Mouse (Mus musculus): ENCODE measurements around the gene Neurl2. TPM values are rescaled to one million over a fixed set of nuclear protein-coding genes. Genes with fewer than 3 reads are reported as not detected.
"Not testable (repeated sequence)": the region's sequence is repeated elsewhere in the genome, so short reads cannot be mapped to it uniquely, and the experiment has no call there.

Neurl2 gene
- polyA plus RNA-seq, 1 experiment from 2014 or later: 3.9 TPM

GRCm38 (mm10) chr2:164867566-164867965 lies 34.3 kb upstream of the Neurl2 start:
- no peak overlapping the region for H3K4me3 ChIP-seq
- DNase-seq (ENCODE audit: extremely low spot score, low spot score): no peak
- no peak overlapping the region for H3K27ac ChIP-seq
- peaks cover 8% of the 10 kb centered on the region; the same call in 1 of the 2 replicates for H3K9me3 ChIP-seq
- no peaks in the 10 kb centered on the region for H3K27me3 ChIP-seq (ENCODE audit: poor library complexity, severe bottlenecking)
- peaks cover 2% of the 10 kb centered on the region; the same call in 1 of the 2 replicates for H3K4me1 ChIP-seq
- H3K36me3 ChIP-seq (replicated peaks): no peaks in the 10 kb centered on the region
- 95% methylated on average over 7 of the region's 7 CpGs for WGBS

- Histone ChIP-seq H3K36me3 (replicated peaks) (no peaks in the 10 kb centered on the region), H3K4me3 (no peak overlapping the region), H3K9me3 (peaks cover 8% of the 10 kb centered on the region; the same call in 1 of the 2 replicates), H3K27ac (no peak overlapping the region), H3K27me3 (ENCODE audit: poor library complexity, severe bottlenecking) (no peaks in the 10 kb centered on the region), H3K4me1 (peaks cover 8% of the 10 kb centered on the region)
- no peak for DNase-seq (ENCODE audit: extremely low spot score, low spot score)
- WGBS: 75% methylated on average over 16 of the region's 16 CpGs
These were observed 33.7 kb upstream of the Neurl2 start for GRCm38 (mm10) chr2:164866741-164867551.

GRCm38 (mm10) chr2:164864593-164864992 lies 31.3 kb upstream of the Neurl2 start:
- H3K4me1 ChIP-seq: peaks cover 15% of the 10 kb centered on the region
- peaks cover 6% of the 10 kb centered on the region for H3K27me3 ChIP-seq (ENCODE audit: poor library complexity, severe bottlenecking)
- H3K9me3 ChIP-seq: peaks cover 8% of the 10 kb centered on the region; the same call in 1 of the 2 replicates
- 84% methylated on average over 4 of the region's 4 CpGs for WGBS
- DNase-seq (ENCODE audit: extremely low spot score, low spot score): no peak
- H3K4me3 ChIP-seq: no peak overlapping the region
- no peaks in the 10 kb centered on the region for H3K36me3 ChIP-seq (replicated peaks)
- no peak overlapping the region for H3K27ac ChIP-seq

GRCm38 (mm10) chr2:164863411-164863810 lies 30.2 kb upstream of the Neurl2 start:
- H3K27ac ChIP-seq; H3K4me3 ChIP-seq; H3K9me3 ChIP-seq; DNase-seq (ENCODE audit: extremely low spot score, low spot score); H3K36me3 ChIP-seq (replicated peaks): not testable (repeated sequence)
- Histone ChIP-seq H3K4me1 (peaks cover 25% of the 10 kb centered on the region), H3K27me3 (ENCODE audit: poor library complexity, severe bottlenecking) (peaks cover 17% of the 10 kb centered on the region)
- 94% methylated on average over 8 of the region's 9 CpGs for WGBS

GRCm38 (mm10) chr2:164862179-164862861 lies 29.1 kb upstream of the Neurl2 start:
- peaks cover 36% of the 10 kb centered on the region for H3K4me1 ChIP-seq
- H3K27ac ChIP-seq: 0 out of 2 replicates have a peak overlapping the region, but pooled peaks have one; percentile 4
- no peak overlapping the region for H3K4me3 ChIP-seq
- peaks cover 2% of the 10 kb centered on the region; the same call in 1 of the 2 replicates for H3K9me3 ChIP-seq
- H3K36me3 ChIP-seq (replicated peaks): no peaks in the 10 kb centered on the region
- H3K27me3 ChIP-seq (ENCODE audit: poor library complexity, severe bottlenecking): peaks cover 28% of the 10 kb centered on the region
- WGBS: 59% methylated on average over 9 of the region's 9 CpGs
- no peak for DNase-seq (ENCODE audit: extremely low spot score, low spot score)

GRCm38 (mm10) chr2:164861094-164861493 lies 27.8 kb upstream of the Neurl2 start:
- Histone ChIP-seq H3K36me3 (replicated peaks) (no peaks in the 10 kb centered on the region), H3K27me3 (ENCODE audit: poor library complexity, severe bottlenecking) (peaks cover 40% of the 10 kb centered on the region), H3K9me3 (no peaks in the 10 kb centered on the region), H3K27ac (no peak overlapping the region), H3K4me1 (peaks cover 48% of the 10 kb centered on the region), H3K4me3 (no peak overlapping the region)
- DNase-seq (ENCODE audit: extremely low spot score, low spot score): no peak
- 83% methylated on average over 4 of the region's 4 CpGs for WGBS

GRCm38 (mm10) chr2:164859640-164860432 lies 26.6 kb upstream of the Neurl2 start:
- WGBS: 61% methylated on average over 9 of the region's 9 CpGs
- Histone ChIP-seq H3K36me3 (replicated peaks) (no peaks in the 10 kb centered on the region), H3K9me3 (no peaks in the 10 kb centered on the region), H3K4me3 (no peak overlapping the region), H3K27me3 (ENCODE audit: poor library complexity, severe bottlenecking) (peaks cover 53% of the 10 kb centered on the region), H3K27ac (no peak overlapping the region), H3K4me1 (peaks cover 61% of the 10 kb centered on the region)
- DNase-seq (ENCODE audit: extremely low spot score, low spot score): no peak

- Histone ChIP-seq H3K27me3 (ENCODE audit: poor library complexity, severe bottlenecking) (peaks cover 59% of the 10 kb centered on the region), H3K4me1 (peaks cover 64% of the 10 kb centered on the region), H3K36me3 (replicated peaks) (peaks cover under 1% of the 10 kb centered on the region; the same call in 1 of the 2 replicates), H3K27ac (no peak overlapping the region), H3K9me3 (no peaks in the 10 kb centered on the region), H3K4me3 (no peak overlapping the region)
- no peak for DNase-seq (ENCODE audit: extremely low spot score, low spot score)
- 53% methylated on average over 2 of the region's 2 CpGs for WGBS
These were observed 25.9 kb upstream of the Neurl2 start for GRCm38 (mm10) chr2:164859155-164859554.

GRCm38 (mm10) chr2:164857842-164858553 lies 24.7 kb upstream of the Neurl2 start:
- peak overlapping the region; percentile 83 for H3K27ac ChIP-seq
- peak overlapping the region; percentile 69 for H3K4me3 ChIP-seq
- 2% methylated on average over 19 of the region's 19 CpGs for WGBS
- H3K36me3 ChIP-seq (replicated peaks): peaks cover 4% of the 10 kb centered on the region; the same call in 1 of the 2 replicates
- peaks cover 64% of the 10 kb centered on the region for H3K4me1 ChIP-seq
- peak; percentile 54 for DNase-seq (ENCODE audit: extremely low spot score, low spot score)
- H3K9me3 ChIP-seq: no peaks in the 10 kb centered on the region
- H3K27me3 ChIP-seq (ENCODE audit: poor library complexity, severe bottlenecking): peaks cover 66% of the 10 kb centered on the region

- Histone ChIP-seq H3K4me1 (peaks cover 59% of the 10 kb centered on the region), H3K36me3 (replicated peaks) (peaks cover 10% of the 10 kb centered on the region)
These were observed 24.0 kb upstream of the Neurl2 start, which contains the start of gene Pltp for GRCm38 (mm10) chr2:164857101-164857821. Gene Pltp, minus strand, starts transcription at chr2:164857711.

GRCm38 (mm10) chr2:164856309-164857100 lies 23.2 kb upstream of the Neurl2 start:
- Histone ChIP-seq H3K9me3 (no peaks in the 10 kb centered on the region), H3K27ac (peak overlapping the region; percentile 83), H3K36me3 (replicated peaks) (peaks cover 17% of the 10 kb centered on the region), H3K4me1 (peaks cover 54% of the 10 kb centered on the region), H3K27me3 (ENCODE audit: poor library complexity, severe bottlenecking) (peaks cover 66% of the 10 kb centered on the region), H3K4me3 (peak overlapping the region; percentile 69)
- whole genome bisulfite sequencing: under 1% methylated on average over 42 of the region's 42 CpGs
- no peak for DNase-seq (ENCODE audit: extremely low spot score, low spot score)

More at GRCm38 (mm10) chr2:164857101-164857821, 24.0 kb upstream of the Neurl2 start, which contains the start of gene Pltp:
- H3K27me3 ChIP-seq (ENCODE audit: poor library complexity, severe bottlenecking): peaks cover 66% of the 10 kb centered on the region
- no peaks in the 10 kb centered on the region for H3K9me3 ChIP-seq
- peak within 1 kb of the TSS; percentile 83 for H3K27ac ChIP-seq
- under 1% methylated on average over 47 of the region's 47 CpGs for WGBS
- DNase-seq (ENCODE audit: extremely low spot score, low spot score): peak; percentile 77
- peak within 1 kb of the TSS; percentile 69 for H3K4me3 ChIP-seq
